Mouse (Mus musculus): ENCODE data around the gene Rnf180. TPM values are rescaled to one million over a fixed set of nuclear protein-coding genes. Genes with fewer than 3 reads are reported as not detected.

Rnf180 gene
- total and polyA plus RNA-seq, 3 experiments = 0.13 to 0.66 TPM; not detected in 1

Other genes with a start within 250 kb of the Rnf180 start
- not detected in 2 replicates for gene Rgs7bp, start 239.9 kb downstream of the Rnf180 start, total RNA-seq (2012; rRNA removed)
- gene Rgs7bp, start 239.9 kb downstream of the Rnf180 start, total RNA-seq (2014; rRNA removed) = not detected in 2 replicates
- gene Rgs7bp, start 239.9 kb downstream of the Rnf180 start, polyA plus RNA-seq (2012; ENCODE audit: insufficient read length, low read depth) = not detected in 2 replicates
- 0.25 and 0.30 TPM in 2 replicates for gene 4933425L06Rik, start 212.7 kb downstream of the Rnf180 start, total RNA-seq (2012; rRNA removed)
- not detected in 2 replicates for gene 4933425L06Rik, start 212.7 kb downstream of the Rnf180 start, total RNA-seq (2014; rRNA removed)
- gene 4933425L06Rik, start 212.7 kb downstream of the Rnf180 start, polyA plus RNA-seq (2012; ENCODE audit: insufficient read length, low read depth) = 0.10 TPM in 1 of 2 replicates, not detected in the other
- not detected in 2 replicates for gene Htr1a, start 148.8 kb upstream of the Rnf180 start, total RNA-seq (2012; rRNA removed)
- not detected in 2 replicates for gene Htr1a, start 148.8 kb upstream of the Rnf180 start, total RNA-seq (2014; rRNA removed)
- gene Htr1a, start 148.8 kb upstream of the Rnf180 start, polyA plus RNA-seq (2012; ENCODE audit: insufficient read length, low read depth) = not detected in 2 replicates